Mouse (Mus musculus): ENCODE results near the gene Unc79. TPM values are rescaled to one million over a fixed set of nuclear protein-coding genes. Genes with fewer than 3 reads are reported as not detected.

Gene Unc79
- polyA plus RNA-seq, 1 experiment: 1.8 TPM

DNA sequence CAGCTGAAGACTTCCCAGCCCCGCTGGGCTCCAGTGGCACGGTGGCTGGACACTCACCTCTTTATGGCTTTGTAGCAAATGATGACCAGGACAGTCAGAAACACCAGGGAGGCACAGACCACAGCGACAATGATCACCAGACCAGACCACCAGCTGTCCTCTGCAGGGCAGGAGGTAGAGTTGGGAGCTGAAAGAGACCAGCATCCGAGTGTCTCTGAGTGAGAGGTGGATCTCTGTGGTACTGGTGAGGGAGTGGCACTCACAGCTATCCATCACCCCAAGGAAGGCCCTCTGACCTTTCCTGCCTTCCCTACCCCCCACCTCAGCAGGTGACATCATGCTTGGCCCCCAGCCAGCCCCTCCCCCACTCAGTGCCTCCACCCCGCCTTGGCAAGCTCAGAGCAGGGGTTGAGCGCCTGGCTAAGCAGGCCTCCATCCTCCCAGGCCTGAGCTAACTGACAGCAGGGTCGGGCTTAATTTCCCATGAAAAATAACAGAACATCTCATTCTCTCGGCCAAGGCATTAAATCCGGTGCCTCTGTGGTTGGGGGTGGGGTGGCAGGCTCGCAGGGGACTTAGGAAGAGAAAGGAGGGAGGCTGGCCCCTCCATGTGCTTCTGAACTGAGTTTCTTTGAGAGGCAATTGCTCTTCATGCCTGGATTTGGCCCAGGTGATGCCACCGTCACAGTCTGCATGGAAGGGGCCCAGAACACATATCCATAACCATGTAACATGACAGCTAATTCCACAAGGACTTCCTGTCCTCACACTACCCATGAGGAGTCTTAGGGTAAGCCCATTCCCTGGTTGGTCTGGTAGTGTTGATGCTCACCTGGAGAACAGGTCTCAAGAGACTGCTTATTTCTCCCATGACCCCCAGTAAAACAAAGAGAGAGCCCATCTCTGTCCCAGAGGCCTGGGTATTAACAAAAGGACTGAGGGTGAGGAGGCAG, 254.2 kb downstream of the Unc79 start:
- TF ChIP-seq CTCF (IDR thresholded peaks at IDR 0.05; ENCODE audit: insufficient read depth, low read length): no peak
- no peak for TF ChIP-seq POLR2A (IDR thresholded peaks at IDR 0.05; ENCODE audit: borderline replicate concordance, extremely low read depth, low read depth, low read length)
- WGBS: 33% methylated on average over 11 of the region's 11 CpGs
- no peak overlapping the region for H3K4me3 ChIP-seq (replicated peaks; ENCODE audit: extremely low read depth, low read depth, low read length)
- no peak for DNase-seq
- H3K4me1 ChIP-seq (ENCODE audit: control insufficient read depth, insufficient read depth, low read length): no peaks in the 10 kb centered on the region

DNA sequence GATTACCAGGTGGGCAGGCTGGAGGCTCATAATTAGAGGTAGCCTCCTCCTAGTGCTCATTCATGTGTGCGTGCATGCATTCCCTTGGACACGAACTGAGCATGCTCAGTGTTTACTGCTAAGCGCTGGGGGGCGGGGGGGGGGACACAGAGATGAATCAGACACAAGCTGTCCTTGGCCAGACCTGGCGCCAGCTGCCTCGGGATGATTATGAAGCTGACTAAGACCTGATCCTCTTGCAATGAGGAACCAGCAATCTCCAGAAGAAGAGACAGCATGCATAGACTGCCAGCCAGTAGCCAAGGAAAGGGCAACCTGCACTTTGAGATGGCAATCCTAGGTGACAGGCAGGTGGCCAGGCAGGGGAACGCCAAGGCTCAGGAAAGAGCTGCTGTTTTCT, 256.9 kb downstream of the Unc79 start:
- TF ChIP-seq CTCF (IDR thresholded peaks at IDR 0.05; ENCODE audit: insufficient read depth, low read length): no peak
- TF ChIP-seq POLR2A (IDR thresholded peaks at IDR 0.05; ENCODE audit: borderline replicate concordance, extremely low read depth, low read depth, low read length): no peak
- no peak for DNase-seq
- whole genome bisulfite sequencing: 62% methylated on average over 7 of the region's 7 CpGs
- Histone ChIP-seq H3K4me1 (ENCODE audit: control insufficient read depth, insufficient read depth, low read length) (no peaks in the 10 kb centered on the region), H3K4me3 (replicated peaks; ENCODE audit: extremely low read depth, low read depth, low read length) (no peak overlapping the region)

DNA sequence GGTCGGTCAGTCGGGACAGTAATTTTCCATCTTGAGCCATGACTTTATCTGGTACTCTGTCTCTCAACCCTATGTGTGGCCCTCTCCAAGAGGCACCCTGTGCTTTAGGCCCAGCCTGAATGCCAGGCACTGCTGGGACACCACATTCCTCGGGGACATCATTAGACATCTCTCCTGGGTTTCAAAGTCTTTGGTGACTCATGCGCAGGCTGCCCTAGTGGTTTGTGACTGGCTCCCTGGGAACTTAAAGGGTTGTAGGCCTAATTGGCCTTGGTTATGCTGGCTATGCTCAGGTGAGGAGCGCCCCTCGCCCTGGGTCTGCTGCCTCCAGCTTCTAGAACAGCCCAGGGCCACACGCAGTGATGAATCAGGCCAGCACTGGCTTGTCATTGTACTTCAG, 260.9 kb downstream of the Unc79 start:
- H3K4me3 ChIP-seq (replicated peaks; ENCODE audit: extremely low read depth, low read depth, low read length): no peak overlapping the region
- no peak for DNase-seq
- no peaks in the 10 kb centered on the region for H3K4me1 ChIP-seq (ENCODE audit: control insufficient read depth, insufficient read depth, low read length)
- WGBS: 89% methylated on average over 7 of the region's 7 CpGs
- TF ChIP-seq POLR2A (IDR thresholded peaks at IDR 0.05; ENCODE audit: borderline replicate concordance, extremely low read depth, low read depth, low read length): no peak
- TF ChIP-seq CTCF (IDR thresholded peaks at IDR 0.05; ENCODE audit: insufficient read depth, low read length): no peak

DNA sequence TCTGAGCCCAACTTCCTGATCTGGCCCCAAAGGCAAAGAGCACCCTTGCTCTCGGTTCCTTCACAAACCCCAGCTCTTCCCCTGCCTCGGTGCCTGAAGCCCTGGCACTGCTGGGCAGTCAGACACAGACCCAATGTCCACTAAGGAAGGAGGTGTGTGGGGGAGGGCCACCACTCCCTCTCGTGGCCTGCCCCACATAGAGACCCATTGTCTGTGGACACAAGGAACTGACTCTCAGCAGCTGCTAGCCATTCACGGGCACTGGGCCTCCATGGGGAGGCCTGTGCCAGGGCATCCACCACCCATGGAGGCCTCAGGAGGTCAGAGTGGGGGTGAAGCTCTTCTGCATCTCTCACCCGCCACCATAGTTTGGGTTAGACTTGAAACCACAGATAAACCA, 262.4 kb downstream of the Unc79 start:
- no peak overlapping the region for H3K4me3 ChIP-seq (replicated peaks; ENCODE audit: extremely low read depth, low read depth, low read length)
- WGBS: 60% methylated on average over 5 of the region's 5 CpGs
- DNase-seq: no peak
- H3K4me1 ChIP-seq (ENCODE audit: control insufficient read depth, insufficient read depth, low read length): no peaks in the 10 kb centered on the region
- TF ChIP-seq CTCF (IDR thresholded peaks at IDR 0.05; ENCODE audit: insufficient read depth, low read length): no peak
- no peak for TF ChIP-seq POLR2A (IDR thresholded peaks at IDR 0.05; ENCODE audit: borderline replicate concordance, extremely low read depth, low read depth, low read length)

DNA sequence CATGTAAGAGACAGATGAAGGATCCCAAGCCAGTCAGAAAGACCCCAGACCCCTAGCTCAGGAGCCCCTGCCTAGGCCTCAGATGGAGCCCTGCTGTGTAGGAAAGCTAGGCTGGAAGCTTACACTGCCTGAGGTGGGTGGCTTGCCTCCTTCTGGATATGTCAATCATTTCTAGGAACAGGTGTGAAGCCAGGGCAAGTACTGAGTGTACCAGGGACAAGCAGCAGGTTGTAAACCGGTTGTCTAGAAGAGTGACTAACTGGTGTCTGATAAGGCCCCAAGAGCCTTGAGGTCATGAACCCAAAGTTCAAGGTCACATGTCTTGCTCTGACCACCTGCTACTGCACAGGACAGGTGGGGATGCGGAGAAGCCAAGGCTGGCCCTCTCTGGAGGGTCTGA, 264.9 kb downstream of the Unc79 start:
- no peak for DNase-seq
- WGBS: 89% methylated on average over 2 of the region's 2 CpGs
- no peaks in the 10 kb centered on the region for H3K4me1 ChIP-seq (ENCODE audit: control insufficient read depth, insufficient read depth, low read length)
- TF ChIP-seq POLR2A (IDR thresholded peaks at IDR 0.05; ENCODE audit: borderline replicate concordance, extremely low read depth, low read depth, low read length): no peak
- no peak for TF ChIP-seq CTCF (IDR thresholded peaks at IDR 0.05; ENCODE audit: insufficient read depth, low read length)
- no peak overlapping the region for H3K4me3 ChIP-seq (replicated peaks; ENCODE audit: extremely low read depth, low read depth, low read length)

DNA sequence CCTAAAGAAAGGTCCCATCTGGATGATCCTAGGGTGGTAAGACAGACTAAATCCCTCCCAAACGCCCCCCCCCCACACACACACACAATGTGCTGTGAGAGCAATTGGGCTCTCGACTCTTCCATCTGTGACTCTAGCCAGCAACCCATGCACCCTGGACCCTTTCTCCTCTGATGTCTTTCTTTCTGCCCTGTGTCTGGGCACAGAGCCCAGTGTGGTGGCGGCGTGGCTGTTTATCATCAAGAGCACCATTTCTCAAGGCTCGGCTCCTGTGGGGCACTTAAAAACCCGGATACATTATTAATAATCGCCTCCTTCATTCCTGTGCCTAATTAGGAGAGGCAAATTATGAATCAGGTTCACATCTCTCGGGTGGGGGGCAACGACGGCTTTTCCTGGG, 265.6 kb downstream of the Unc79 start:
- 44% methylated on average over 10 of the region's 10 CpGs for WGBS
- no peak for DNase-seq
- TF ChIP-seq CTCF (IDR thresholded peaks at IDR 0.05; ENCODE audit: insufficient read depth, low read length) (no peak), POLR2A (IDR thresholded peaks at IDR 0.05; ENCODE audit: borderline replicate concordance, extremely low read depth, low read depth, low read length) (no peak)
- Histone ChIP-seq H3K4me1 (ENCODE audit: control insufficient read depth, insufficient read depth, low read length) (no peaks in the 10 kb centered on the region), H3K4me3 (replicated peaks; ENCODE audit: extremely low read depth, low read depth, low read length) (no peak overlapping the region)

DNA sequence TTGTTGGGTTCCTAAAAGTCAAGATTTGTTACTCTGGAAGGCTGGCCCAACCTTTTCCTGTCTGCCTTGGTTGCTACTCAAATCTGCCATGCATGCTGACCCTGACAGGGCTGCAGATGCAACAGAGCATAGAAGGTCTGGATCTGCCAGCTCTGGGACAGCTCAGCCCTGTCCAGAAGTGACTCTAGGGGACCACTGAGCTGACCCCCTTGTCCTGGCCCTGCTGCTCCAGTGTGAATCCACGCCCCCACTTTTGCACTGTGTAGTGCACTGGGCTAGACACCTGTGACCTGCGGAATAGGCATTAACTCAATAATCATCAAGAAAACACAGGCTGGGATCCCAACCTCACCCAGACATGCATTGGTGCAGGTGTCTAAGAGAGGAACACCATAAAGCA, 266.1 kb downstream of the Unc79 start:
- TF ChIP-seq CTCF (IDR thresholded peaks at IDR 0.05; ENCODE audit: insufficient read depth, low read length) (no peak), POLR2A (IDR thresholded peaks at IDR 0.05; ENCODE audit: borderline replicate concordance, extremely low read depth, low read depth, low read length) (no peak)
- DNase-seq: no peak
- WGBS: 88% methylated on average over 2 of the region's 2 CpGs
- Histone ChIP-seq H3K4me1 (ENCODE audit: control insufficient read depth, insufficient read depth, low read length) (no peaks in the 10 kb centered on the region), H3K4me3 (replicated peaks; ENCODE audit: extremely low read depth, low read depth, low read length) (no peak overlapping the region)

DNA sequence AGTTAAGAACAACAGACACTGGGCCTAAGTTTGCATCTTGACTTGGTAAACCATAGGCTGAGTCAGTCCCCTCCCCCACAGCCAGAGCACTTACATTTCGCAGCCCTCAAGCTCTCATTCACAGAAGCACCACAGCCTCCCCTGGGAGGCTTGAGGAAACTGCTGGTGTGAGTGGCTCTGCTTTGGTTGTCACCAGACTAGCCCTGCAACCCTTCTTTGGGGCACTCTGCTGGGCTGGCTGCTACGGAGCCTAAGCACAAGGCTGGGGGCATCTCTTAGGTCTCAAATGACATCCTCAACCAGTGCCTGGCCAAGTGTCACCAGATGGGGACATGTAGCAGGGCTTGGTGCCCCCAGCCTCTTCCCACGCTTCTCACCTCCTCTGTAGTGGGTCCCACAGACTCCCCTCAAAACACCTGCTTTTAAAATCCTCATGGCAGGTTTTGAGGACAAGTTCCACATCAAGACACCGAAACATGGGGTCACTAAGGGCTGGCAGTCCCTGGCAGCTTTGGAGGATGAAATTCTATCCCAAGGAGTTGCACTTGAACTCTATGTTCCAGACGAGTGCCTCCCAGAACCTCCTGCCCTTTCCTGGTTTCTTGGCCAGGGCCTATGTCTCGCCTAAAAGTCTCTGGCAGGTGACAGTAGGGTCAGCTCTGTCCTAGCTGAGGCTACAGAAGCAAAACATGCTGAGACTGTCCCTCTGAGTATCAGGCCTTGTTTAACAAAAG, 267.4 kb downstream of the Unc79 start:
- no peak for TF ChIP-seq CTCF (IDR thresholded peaks at IDR 0.05; ENCODE audit: insufficient read depth, low read length)
- no peak for TF ChIP-seq POLR2A (IDR thresholded peaks at IDR 0.05; ENCODE audit: borderline replicate concordance, extremely low read depth, low read depth, low read length)
- Histone ChIP-seq H3K4me3 (replicated peaks; ENCODE audit: extremely low read depth, low read depth, low read length) (no peak overlapping the region), H3K4me1 (ENCODE audit: control insufficient read depth, insufficient read depth, low read length) (no peaks in the 10 kb centered on the region)
- WGBS: 59% methylated on average over 6 of the region's 6 CpGs
- DNase-seq: no peak

DNA sequence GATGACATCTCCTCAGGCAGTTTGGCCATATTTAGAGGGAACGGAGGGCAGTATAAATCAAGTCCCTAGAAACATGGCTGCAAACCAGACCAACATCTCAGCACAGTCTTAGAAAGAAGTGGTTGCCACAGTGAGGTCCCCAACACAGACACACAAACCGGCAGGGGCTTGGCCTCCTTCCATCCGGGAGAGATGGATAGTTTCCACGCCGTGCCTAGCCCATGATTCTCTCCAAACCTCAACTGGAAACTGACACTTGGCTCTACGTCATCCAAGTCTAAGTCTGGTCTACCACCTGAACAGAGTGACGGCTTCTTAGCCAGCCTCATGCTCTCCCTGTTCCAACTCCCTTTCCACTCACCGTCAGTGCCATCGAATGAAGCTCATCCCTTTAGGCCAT, 275.0 kb downstream of the Unc79 start:
- 80% methylated on average over 9 of the region's 9 CpGs for WGBS
- no peak for DNase-seq
- no peaks in the 10 kb centered on the region for H3K4me1 ChIP-seq (ENCODE audit: control insufficient read depth, insufficient read depth, low read length)

More for the DNA sequence above, 275.0 kb downstream of the Unc79 start:
- TF ChIP-seq CTCF (IDR thresholded peaks at IDR 0.05; ENCODE audit: insufficient read depth, low read length): no peak
- no peak for TF ChIP-seq POLR2A (IDR thresholded peaks at IDR 0.05; ENCODE audit: borderline replicate concordance, extremely low read depth, low read depth, low read length)
- H3K4me3 ChIP-seq (replicated peaks; ENCODE audit: extremely low read depth, low read depth, low read length): no peak overlapping the region

Data from lung, adult 2 months (tissue).